Mouse (Mus musculus): Measurements from ENCODE around the gene Stard10. TPM values are rescaled to one million over a fixed set of nuclear protein-coding genes. Genes with fewer than 3 reads are reported as not detected.

Gene Stard10
- 148 TPM for polyA plus RNA-seq (2014; fragmentation: Illumina TruSeq; extraction: RNeasy Lipid Tissue Mini Kit (QIAGEN cat#74804); ENCODE audit: low read depth, low replicate concordance)

DNA sequence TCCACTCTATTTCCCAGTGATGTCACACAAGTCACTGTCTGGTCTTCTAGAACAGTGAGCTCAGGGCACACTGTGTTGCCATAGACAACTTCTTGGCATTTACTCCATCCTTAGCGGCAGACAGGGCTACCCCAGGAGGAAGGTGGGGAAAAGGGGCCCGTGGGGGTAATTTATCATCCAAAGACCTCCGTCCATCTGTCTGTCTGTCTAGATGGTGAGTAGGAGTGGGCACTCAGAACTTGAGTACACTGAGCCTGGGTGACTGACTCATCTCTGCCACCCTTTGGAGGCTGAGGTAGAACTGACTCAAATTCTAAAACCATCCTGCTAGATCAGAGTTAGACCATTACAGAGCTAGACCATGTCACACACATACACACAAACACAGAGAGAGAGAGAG is at the start of gene Stard10:
Gene Stard10, plus strand, starts transcription at position 73 of the 400 bp plus-strand sequence.

GRCm38 (mm10) chr7:101301881-101302456 is 14.9 kb upstream of the Stard10 start, which contains the start of gene Atg16l2:
TSS of gene Atg16l2 (minus strand) at chr7:101302251.

DNA sequence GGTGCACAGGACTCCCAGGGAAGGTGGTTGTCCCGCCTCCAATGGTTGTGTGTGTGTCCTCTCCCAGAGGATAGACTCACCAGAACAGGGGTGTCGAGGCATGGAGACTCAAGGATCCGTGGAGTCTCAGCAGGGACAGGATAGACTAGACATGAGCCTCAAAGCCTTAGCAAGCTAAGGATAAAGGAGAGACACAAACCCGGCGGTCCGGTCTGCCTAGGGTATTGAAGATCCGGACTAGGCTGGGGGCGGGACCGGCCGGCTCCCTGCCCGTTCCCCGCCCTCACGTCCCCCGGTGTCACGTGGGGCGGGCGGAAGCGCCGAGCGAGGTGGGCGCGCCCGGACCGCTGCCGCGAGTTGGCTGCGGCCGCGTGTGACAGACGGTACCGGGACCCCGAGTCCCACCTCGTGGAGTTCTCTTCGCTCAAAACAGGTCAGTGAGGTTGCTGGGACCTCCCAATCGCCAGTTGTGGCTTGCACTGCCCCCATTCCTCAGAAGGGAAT is 30.9 kb downstream of the Stard10 start, which contains the start of gene Arap1:
Gene Arap1, plus strand, starts transcription at position 301 of the 504 bp plus-strand sequence.

Other genes starting within 250 kb of the Stard10 start
- gene Fchsd2, start 224.2 kb upstream of the Stard10 start, polyA plus RNA-seq (2014; fragmentation: Illumina TruSeq; extraction: RNeasy Lipid Tissue Mini Kit (QIAGEN cat#74804); ENCODE audit: low read depth, low replicate concordance): 21.1 TPM
- 1.8 TPM for gene Atg16l2, start 14.8 kb upstream of the Stard10 start, polyA plus RNA-seq (2014; fragmentation: Illumina TruSeq; extraction: RNeasy Lipid Tissue Mini Kit (QIAGEN cat#74804); ENCODE audit: low read depth, low replicate concordance)
- 4.9 TPM for gene Arap1, start 31.0 kb downstream of the Stard10 start, polyA plus RNA-seq (2014; fragmentation: Illumina TruSeq; extraction: RNeasy Lipid Tissue Mini Kit (QIAGEN cat#74804); ENCODE audit: low read depth, low replicate concordance)
- gene Gm45837, start 93.8 kb downstream of the Stard10 start, polyA plus RNA-seq (2014; fragmentation: Illumina TruSeq; extraction: RNeasy Lipid Tissue Mini Kit (QIAGEN cat#74804); ENCODE audit: low read depth, low replicate concordance): not detected
- 1.9 TPM for gene Pde2a, start 104.6 kb downstream of the Stard10 start, polyA plus RNA-seq (2014; fragmentation: Illumina TruSeq; extraction: RNeasy Lipid Tissue Mini Kit (QIAGEN cat#74804); ENCODE audit: low read depth, low replicate concordance)

Data from liver, adult 10 weeks (tissue).